Mouse (Mus musculus) lung, adult 2 months (tissue): ENCODE results near the gene Gm19965. TPM values are rescaled to one million over a fixed set of nuclear protein-coding genes. Genes with fewer than 3 reads are reported as not detected.

Experiments used
- DNase-seq: peaks from one replicate; pipeline ENCODE4 v3.0.0; 2022
- H3K4me1 ChIP-seq: fragments of 200-500 bp; 2 replicates; pipeline ENCODE4 v1.6.1; 2011; ENCODE audit warnings: low read length; ENCODE audit not compliant: control insufficient read depth, insufficient read depth
- H3K4me3 ChIP-seq: fragments of 200-500 bp; replicated peaks from 2 replicates; pipeline ENCODE3; 2011; ENCODE audit warnings: low read depth, mild to moderate bottlenecking, control low read depth, low read length; ENCODE audit errors: extremely low read depth
- CTCF ChIP-seq: fragments of 200-500 bp; IDR thresholded peaks from 2 replicates; pipeline ENCODE4 v1.5.1; 2011; ENCODE audit warnings: mild to moderate bottlenecking, low read length, control low read depth; ENCODE audit not compliant: insufficient read depth
- POLR2A ChIP-seq: fragments of 200-500 bp; IDR thresholded peaks from 2 replicates; pipeline ENCODE4 v1.6.1; 2011; ENCODE audit warnings: low read depth, mild to moderate bottlenecking, control low read depth, low read length, borderline replicate concordance; ENCODE audit errors: extremely low read depth
- WGBS: fragments of 180-500 bp; shearing (Covaris S2); methylation state at CpG from one replicate; pipeline ENCODE4 v1.1.7; 2018; 5-methylcytosine and 5-hydroxymethylcytosine counted together
- polyA plus RNA-seq: library from polyadenylated mRNA; depleted of rRNA; stranded (reverse); fragments of >200 nt; gene quantifications from 2 replicates; pipeline ENCODE4 v1.2.3, GENCODE M21; 2012; rRNA removed

Gene Gm19965
- not detected in 2 replicates for polyA plus RNA-seq

GRCm38 (mm10) chr1:116802683-116803082 is at the start of gene Gm19965:
Gm19965 (plus strand) TSS chr1:116802983.
- no peak within 1 kb of the TSS for H3K4me3 ChIP-seq
- WGBS, result 48% methylated on average over 3 of the region's 3 CpGs
- no peak for DNase-seq
- TF ChIP-seq POLR2A (no peak), CTCF (no peak)
- no peaks in the 10 kb centered on the region for H3K4me1 ChIP-seq

GRCm38 (mm10) chr1:116782471-116782989 is 20.3 kb upstream of the Gm19965 start:
- H3K4me3 ChIP-seq, result no peak overlapping the region
- H3K4me1 ChIP-seq, result no peaks in the 10 kb centered on the region
- DNase-seq, result no peak
- 89% methylated on average over 8 of the region's 8 CpGs for WGBS
- TF ChIP-seq CTCF (no peak), POLR2A (no peak)
